In the genomic region with DNA sequence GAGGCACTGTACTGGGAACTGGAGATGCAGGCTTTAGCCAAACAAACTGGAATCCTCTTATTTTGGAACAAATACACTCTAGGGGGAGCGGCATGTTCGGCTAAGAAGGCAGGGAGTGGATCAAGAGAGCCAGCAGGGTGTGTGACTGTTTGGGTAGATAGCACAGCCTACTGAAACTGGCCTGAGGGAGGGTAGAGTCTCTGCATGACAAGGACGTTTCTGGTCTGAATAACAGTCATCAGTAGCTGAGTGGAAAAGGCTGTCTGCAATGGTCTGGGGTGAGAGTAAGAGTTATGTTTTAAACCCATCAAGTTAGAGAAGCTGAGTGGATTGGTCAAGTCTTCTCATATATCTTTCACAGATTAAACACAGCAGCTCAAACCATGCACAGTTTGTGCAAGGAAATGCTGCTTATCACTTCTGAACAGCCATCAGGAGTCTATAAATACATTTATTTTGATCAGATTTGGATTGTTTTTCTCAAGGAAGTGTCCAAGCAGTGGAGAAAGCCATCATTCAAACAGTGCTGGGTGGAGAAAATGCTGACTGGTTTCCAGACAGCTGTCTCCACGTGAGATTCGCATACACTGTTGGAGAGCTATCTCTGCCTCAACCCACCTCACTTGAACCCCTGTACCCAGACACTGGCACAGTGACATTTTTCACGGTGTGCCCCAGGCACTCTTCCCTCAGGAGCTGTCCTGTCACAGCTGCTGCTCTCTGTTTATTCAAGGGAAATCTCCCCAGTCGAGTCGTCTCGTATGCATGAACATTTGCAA, we compare ENCODE assay signal across 14 mouse cellular contexts. TPM values are rescaled to one million over a fixed set of nuclear protein-coding genes. Genes with fewer than 3 reads are reported as not detected.
DNase-seq lines count a peak whose midpoint lies in the region; ATAC-seq lines count a peak whose summit lies in the region.
"Had no signal": no experiment of that assay in that cellular context is flagged by ENCODE, and none has a peak within 500 bp of the region (broad histone marks: within the 10 kb centered on the region; RNA-seq: fewer than 3 reads in every experiment).

No protein-coding gene starts in this region.

- H3K4me3 ChIP-seq in forebrain, embryonic 13.5 days: no peak overlapping the region
- no peak overlapping the region for H3K4me3 ChIP-seq in forebrain, embryonic 15.5 days
- no peak overlapping the region for H3K4me3 ChIP-seq in kidney, embryonic 15.5 days (replicated peaks)
- H3K4me3 ChIP-seq in liver, embryonic 13.5 days (replicated peaks): no peak overlapping the region

- H3K36me3 ChIP-seq in forebrain, embryonic 13.5 days (ENCODE audit: poor library complexity, severe bottlenecking): no peaks in the 10 kb centered on the region
- no peaks in the 10 kb centered on the region for H3K36me3 ChIP-seq in forebrain, embryonic 15.5 days
- H3K36me3 ChIP-seq in kidney, embryonic 15.5 days: no peaks in the 10 kb centered on the region
- no peaks in the 10 kb centered on the region for H3K36me3 ChIP-seq in liver, embryonic 13.5 days
- H3K36me3 ChIP-seq: G1E had no signal

- no peak overlapping the region for H3K9ac ChIP-seq in forebrain, embryonic 13.5 days
- H3K9ac ChIP-seq in forebrain, embryonic 15.5 days (replicated peaks): no peak overlapping the region
- H3K9ac ChIP-seq in kidney, embryonic 15.5 days: no peak overlapping the region
- H3K9ac ChIP-seq in liver, embryonic 13.5 days: no peak overlapping the region

- no peaks in the 10 kb centered on the region for H3K4me1 ChIP-seq in forebrain, embryonic 13.5 days
- H3K4me1 ChIP-seq in forebrain, embryonic 15.5 days: no peaks in the 10 kb centered on the region
- peaks cover 14% of the 10 kb centered on the region for H3K4me1 ChIP-seq in kidney, embryonic 15.5 days
- H3K4me1 ChIP-seq in liver, embryonic 13.5 days (replicated peaks): peaks cover 12% of the 10 kb centered on the region

- no peaks in the 10 kb centered on the region for H3K27me3 ChIP-seq in forebrain, embryonic 13.5 days
- H3K27me3 ChIP-seq in forebrain, embryonic 15.5 days: no peaks in the 10 kb centered on the region
- no peaks in the 10 kb centered on the region for H3K27me3 ChIP-seq in kidney, embryonic 15.5 days
- H3K27me3 ChIP-seq in liver, embryonic 13.5 days: no peaks in the 10 kb centered on the region

- no peak overlapping the region for H3K27ac ChIP-seq in forebrain, embryonic 13.5 days
- H3K27ac ChIP-seq in forebrain, embryonic 15.5 days (replicated peaks): no peak overlapping the region
- peak overlapping the region; percentile 79 for H3K27ac ChIP-seq in kidney, embryonic 15.5 days
- peak overlapping the region; percentile 15; the same call in 1 of the 2 replicates for H3K27ac ChIP-seq in liver, embryonic 13.5 days

- 56% methylated on average over 9 of the region's 9 CpGs for WGBS in forebrain, embryonic 13.5 days
- 47% methylated on average over 9 of the region's 9 CpGs for WGBS in forebrain, embryonic 15.5 days
- 26% methylated on average over 9 of the region's 9 CpGs for WGBS in kidney, embryonic 15.5 days
- WGBS in liver, embryonic 13.5 days (ENCODE audit: insufficient replicate concordance): 26% methylated on average over 9 of the region's 9 CpGs

- 0 out of 2 replicates have a peak, but pooled peaks have one; percentile 19 for ATAC-seq in forebrain, embryonic 13.5 days
- ATAC-seq in forebrain, embryonic 15.5 days (replicated peaks): no peak
- peak; percentile 73 for ATAC-seq in kidney, embryonic 15.5 days (replicated peaks; ENCODE audit: low FRiP score)
- ATAC-seq in liver, embryonic 13.5 days (ENCODE audit: low read depth): peak; percentile 70

- no peak for DNase-seq in kidney, adult 9 months
- DNase-seq in MN1 (ENCODE audit: low spot score): peak; percentile 25
- peak; percentile 1 for DNase-seq in liver, embryonic 13.5 days
- DNase-seq in left cerebral cortex, adult 8-10 months (ENCODE audit: low spot score in 2 of 2): no peak
- DNase-seq in c-Kit-positive CD71-positive TER-119-positive erythroid progenitor cells, embryonic 14.5 days (ENCODE audit: low spot score): no peak
- DNase-seq: adrenal gland, adult 2 months; cerebellum, adult 2 months; gastrocnemius, postnatal 10 days; kidney, postnatal 36 days; left cerebral cortex, postnatal 4 days had no signal

- no peaks in the 10 kb centered on the region for H3K9me3 ChIP-seq in forebrain, embryonic 13.5 days (replicated peaks)
- H3K9me3 ChIP-seq in forebrain, embryonic 15.5 days: no peaks in the 10 kb centered on the region
- no peaks in the 10 kb centered on the region for H3K9me3 ChIP-seq in kidney, embryonic 15.5 days (replicated peaks)
- no peaks in the 10 kb centered on the region for H3K9me3 ChIP-seq in liver, embryonic 13.5 days (replicated peaks)
- H3K9me3 ChIP-seq: G1E had no signal

- H3K4me2 ChIP-seq in forebrain, embryonic 13.5 days: no peak overlapping the region
- no peak overlapping the region for H3K4me2 ChIP-seq in forebrain, embryonic 15.5 days (replicated peaks)
- H3K4me2 ChIP-seq in kidney, embryonic 15.5 days: no peak overlapping the region
- no peak overlapping the region for H3K4me2 ChIP-seq in liver, embryonic 13.5 days

RNA-seq across cellular contexts. Expression of a gene that starts 12.9 kb away (rescaled TPM):
- 23.5 and 26.4 TPM in 2 replicates for polyA plus RNA-seq in forebrain, embryonic 13.5 days (2015; fragmentation: Nextera tagmentation; extraction: Ambion mirVana)
- polyA plus RNA-seq in forebrain, embryonic 15.5 days (2015; fragmentation: Nextera tagmentation; extraction: Ambion mirVana): 50.7 and 60.4 TPM in 2 replicates
- polyA plus RNA-seq in kidney, embryonic 15.5 days (2015; fragmentation: Nextera tagmentation; extraction: Ambion mirVana): 34.1 and 34.3 TPM in 2 replicates
- 9.1 and 11.4 TPM in 2 replicates for polyA plus RNA-seq in liver, embryonic 13.5 days (2015; fragmentation: Nextera tagmentation; extraction: Ambion mirVana)
- total RNA-seq in left cerebral cortex, adult 8-10 months (2022): 100 to 1,000 TPM; 163 to 193 (median 182) TPM
- polyA plus RNA-seq: G1E had no signal

Comparison
In these comparisons a context has a peak if more than half of its experiments do, and no peak if none do; other contexts are left out.
1. H3K27ac ChIP-seq: peak in kidney, embryonic 15.5 days (single experiment) and liver, embryonic 13.5 days (single experiment); none in forebrain, embryonic 13.5 days (single experiment) and forebrain, embryonic 15.5 days (single experiment).
2. DNase-seq: peak in MN1 (single experiment) and liver, embryonic 13.5 days (single experiment); none in kidney, adult 9 months (single experiment), left cerebral cortex, adult 8-10 months (0 of 2) and c-Kit-positive CD71-positive TER-119-positive erythroid progenitor cells, embryonic 14.5 days (single experiment).